Mouse (Mus musculus) limb, embryonic 14.5 days (tissue): ENCODE data around the gene Ice1. TPM values are rescaled to one million over a fixed set of nuclear protein-coding genes. Genes with fewer than 3 reads are reported as not detected.

Source experiments
- ATAC-seq: fragments of 200-750 bp; cut with Nextera tagmentation; 2 replicates; pipeline ENCODE4 v1.8.0; 2017; ENCODE audit warnings: low read depth, moderate number of reproducible peaks, moderate TSS enrichment; ENCODE audit not compliant: low FRiP score
- DNase-seq: peaks from one replicate; pipeline ENCODE4 v3.0.0-alpha.2; 2015; ENCODE audit warnings: low spot score
- H3K27ac ChIP-seq: fragments of 300-500 bp; sonication (generic); replicated peaks from 2 replicates; pipeline ENCODE4 v1.5.1; 2014; ENCODE audit warnings: low read depth, mild to moderate bottlenecking, low read length, moderate library complexity, mixed read lengths
- H3K27me3 ChIP-seq: fragments of 300-500 bp; sonication (generic); 2 replicates; pipeline ENCODE4 v1.6.1; 2014; ENCODE audit warnings: low read length, mixed read lengths; ENCODE audit not compliant: control insufficient read depth, insufficient read depth
- H3K36me3 ChIP-seq: fragments of 300-500 bp; sonication (generic); 2 replicates; pipeline ENCODE4 v1.6.1; 2014; ENCODE audit warnings: mild to moderate bottlenecking, low read length, moderate library complexity, mixed read lengths; ENCODE audit not compliant: control insufficient read depth, insufficient read depth
- H3K4me1 ChIP-seq: fragments of 300-500 bp; sonication (generic); 2 replicates; pipeline ENCODE4 v1.6.1; 2014; ENCODE audit warnings: antibody characterized with exemption, low read length, mixed read lengths; ENCODE audit not compliant: control insufficient read depth, insufficient read depth
- H3K4me2 ChIP-seq: fragments of 300-500 bp; sonication (generic); replicated peaks from 2 replicates; pipeline ENCODE4 v1.6.1; 2014; ENCODE audit warnings: low read depth, mild to moderate bottlenecking, low read length, moderate library complexity; ENCODE audit not compliant: severe bottlenecking
- H3K4me3 ChIP-seq: fragments of 300-500 bp; sonication (generic); replicated peaks from 2 replicates; pipeline ENCODE4 v1.5.1; 2014; ENCODE audit warnings: low read length
- H3K9ac ChIP-seq: fragments of 300-500 bp; sonication (generic); 2 replicates; pipeline ENCODE4 v1.6.1; 2014; ENCODE audit warnings: mild to moderate bottlenecking, low read depth, low read length, moderate library complexity; ENCODE audit not compliant: severe bottlenecking
- H3K9me3 ChIP-seq: fragments of 300-500 bp; sonication (generic); 2 replicates; pipeline ENCODE4 v1.6.1; 2016; ENCODE audit warnings: low read length; ENCODE audit not compliant: control insufficient read depth
- POLR2A ChIP-seq: fragments of 200-500 bp; IDR thresholded peaks from 2 replicates; pipeline ENCODE4 v1.8.0; 2012; ENCODE audit warnings: inconsistent platforms, mild to moderate bottlenecking, moderate library complexity, borderline replicate concordance; ENCODE audit not compliant: insufficient read depth, insufficient read length; ENCODE audit errors: extremely low read depth
- WGBS: fragments of 180-500 bp; shearing (Covaris S2); extraction: QIAGEN DNeasy Blood & Tissue Kit; methylation state at CpG from one replicate; pipeline ENCODE4 v1.1.7; 2014; 5-methylcytosine and 5-hydroxymethylcytosine counted together
- polyA plus RNA-seq, 2 experiments: library from polyadenylated mRNA; depleted of rRNA in 1 of 2; stranded (reverse) in 1 of 2; unstranded in 1 of 2; fragments of >200 nt; fragmentation: Nextera tagmentation in 1 of 2; extraction: Ambion mirVana in 1 of 2; gene quantifications; 2 replicates each; pipeline versions ENCODE4 v1.2.1 to v1.2.3; 2012 to 2014

The Ice1 gene
- polyA plus RNA-seq, 2 experiments, result 40.7 to 64.4 TPM

DNA sequence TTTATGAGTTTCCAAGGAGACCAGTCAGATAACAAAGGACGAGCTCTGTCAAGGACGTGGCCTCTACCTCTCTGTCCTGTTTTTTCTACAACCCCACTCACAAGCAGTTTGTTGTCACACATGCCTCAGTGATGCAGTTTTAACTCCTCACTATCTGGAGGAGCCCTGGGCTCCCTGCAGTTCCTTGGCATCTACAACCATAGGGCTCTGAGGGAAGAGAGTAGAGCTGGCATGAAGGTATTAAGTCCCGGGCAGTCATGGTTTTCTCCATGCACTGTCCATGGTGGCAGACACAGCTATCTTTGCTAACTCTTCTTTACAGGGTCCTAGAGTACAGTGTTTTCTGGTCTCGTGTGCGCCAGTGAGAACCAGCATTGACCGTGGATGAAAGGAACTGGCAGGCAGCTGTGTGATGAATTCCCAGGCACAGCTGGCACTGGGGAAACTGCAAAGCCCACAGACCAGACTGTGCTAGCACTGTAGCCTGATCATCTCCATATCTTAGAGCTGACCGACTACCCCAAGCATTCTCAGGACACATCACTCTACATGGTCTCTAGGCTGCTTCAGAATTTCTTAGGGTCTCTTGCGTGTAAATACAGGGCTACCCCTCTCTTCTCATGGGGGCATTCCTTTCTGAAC, 127.9 kb downstream of the Ice1 start:
- H3K36me3 ChIP-seq, result no peaks in the 10 kb centered on the region
- no peaks in the 10 kb centered on the region for H3K9me3 ChIP-seq
- WGBS, result 76% methylated on average over 8 of the region's 8 CpGs
- H3K27ac ChIP-seq, result no peak overlapping the region
- no peak overlapping the region for H3K9ac ChIP-seq
- no peaks in the 10 kb centered on the region for H3K4me1 ChIP-seq
- no peaks in the 10 kb centered on the region for H3K27me3 ChIP-seq
- no peak overlapping the region for H3K4me2 ChIP-seq
- TF ChIP-seq POLR2A, result no peak
- no peak overlapping the region for H3K4me3 ChIP-seq
- DNase-seq (no peak), ATAC-seq (no peak)

DNA sequence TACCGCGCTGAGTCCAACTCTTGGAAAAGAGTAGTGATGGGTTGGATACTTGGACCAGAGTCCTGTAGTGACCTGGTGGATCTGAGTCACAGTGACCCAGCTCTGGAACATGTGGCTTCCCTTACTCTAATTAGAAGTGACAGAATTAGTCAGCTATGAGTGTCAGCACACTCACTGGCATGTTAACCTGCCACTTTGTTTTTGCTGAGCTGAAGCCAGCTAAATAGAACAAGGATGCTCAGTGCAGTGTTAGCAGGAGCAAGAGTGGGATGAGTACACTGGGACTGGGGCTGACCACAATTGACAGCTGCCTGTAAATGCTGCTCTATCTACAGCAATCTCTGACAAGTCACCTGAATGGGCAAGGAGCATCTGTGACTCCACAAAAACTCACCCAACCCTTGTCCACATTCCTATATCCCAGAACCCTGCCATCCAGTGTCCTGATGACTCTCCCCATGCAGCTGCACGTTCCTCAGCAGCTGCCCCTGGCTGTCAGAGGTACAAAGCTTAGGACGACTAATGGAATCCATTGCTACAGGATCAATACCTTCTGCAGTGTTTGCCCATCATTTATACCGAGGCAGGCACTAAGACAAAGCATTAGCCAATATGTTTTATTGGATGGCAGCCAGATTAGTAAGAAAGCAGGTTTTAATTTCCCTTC, 128.6 kb downstream of the Ice1 start:
- DNase-seq, result no peak
- no peak overlapping the region for H3K9ac ChIP-seq
- no peaks in the 10 kb centered on the region for H3K36me3 ChIP-seq
- no peak for TF ChIP-seq POLR2A
- no peaks in the 10 kb centered on the region for H3K27me3 ChIP-seq
- WGBS, result 55% methylated on average over 5 of the region's 5 CpGs
- no peak overlapping the region for H3K4me3 ChIP-seq
- H3K4me2 ChIP-seq, result no peak overlapping the region
- no peak overlapping the region for H3K27ac ChIP-seq
- no peaks in the 10 kb centered on the region for H3K9me3 ChIP-seq
- no peaks in the 10 kb centered on the region for H3K4me1 ChIP-seq
- no peak for ATAC-seq

Other genes starting within 250 kb of the Ice1 start
- 4.7 and 5.2 TPM in 2 replicates for gene Adamts16, start 204.2 kb upstream of the Ice1 start, polyA plus RNA-seq (2012; rRNA removed)
- gene Adamts16, start 204.2 kb upstream of the Ice1 start, polyA plus RNA-seq (2014; fragmentation: Nextera tagmentation; extraction: Ambion mirVana), result 1.8 and 3.1 TPM in 2 replicates